Mouse (Mus musculus) mesoderm, embryonic 11.5 days (tissue): ENCODE measurements at regions not wholly inside any gene's neighbourhood (a gene's known extent, or its start where the extent isn't known, plus 50 kb on each side); places are given as distances from the start of the nearest gene placed in this dataset.
"Not testable (repeated sequence)": the region's sequence is repeated elsewhere in the genome, so short reads cannot be mapped to it uniquely, and the experiment has no call there.

Experiments used
- DNase-seq: peaks from one replicate; pipeline ENCODE4 v3.0.0-alpha.2; 2012; ENCODE audit warnings: low read depth, low spot score

DNA sequence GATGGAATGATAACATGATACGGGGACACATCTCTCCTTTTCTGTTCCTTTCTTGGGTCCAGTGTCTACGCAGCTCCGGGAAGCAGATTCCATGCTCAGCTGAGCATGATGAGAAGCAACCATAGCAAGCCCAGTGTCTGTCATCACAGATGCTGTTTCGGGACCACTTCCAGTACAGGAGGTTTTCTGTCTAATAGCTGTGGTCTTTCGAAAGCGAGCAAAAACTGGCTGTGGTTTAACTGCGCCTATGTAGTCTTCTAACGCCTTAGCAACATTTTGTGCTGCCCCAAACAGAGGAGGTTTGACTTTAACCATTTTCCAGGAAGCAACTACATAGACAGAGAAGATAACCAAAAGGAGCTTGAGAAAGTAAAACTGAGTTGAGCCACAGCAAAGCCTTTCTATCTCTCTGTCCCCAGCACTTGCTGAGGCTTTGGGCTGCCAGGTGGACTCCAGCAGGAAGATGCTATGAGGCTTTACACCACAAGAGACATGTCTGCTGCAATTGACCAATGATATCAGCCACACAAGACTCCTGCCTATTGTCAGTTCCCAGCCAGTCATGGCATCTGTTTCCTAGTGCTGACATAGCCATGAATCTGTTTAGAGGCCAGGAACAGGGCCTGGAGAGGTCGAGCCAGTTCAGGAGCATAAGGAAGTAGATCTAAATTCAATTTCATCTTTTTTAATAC, 95.1 kb downstream of the Stard3nl start:
- not testable (repeated sequence) for DNase-seq

DNA sequence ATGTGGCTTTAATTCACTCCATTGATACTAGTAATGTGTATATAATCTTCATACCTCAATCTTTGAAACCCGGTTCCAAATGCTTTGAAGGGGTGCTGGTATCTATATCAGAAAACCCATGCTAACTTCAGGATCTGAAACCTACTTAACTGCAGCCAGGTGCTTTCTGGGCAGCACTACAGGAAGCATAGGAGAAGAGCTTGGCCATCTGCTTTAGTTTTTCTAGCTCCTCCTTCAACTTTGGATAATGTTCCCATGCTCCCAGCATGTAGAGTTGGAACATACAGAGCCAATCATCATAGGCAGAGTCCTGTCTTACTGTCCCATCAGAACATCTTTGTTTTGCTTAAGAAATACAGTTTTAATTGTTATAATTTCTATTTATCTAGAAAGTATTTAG, 99.3 kb downstream of the Stard3nl start:
- DNase-seq: no peak

DNA sequence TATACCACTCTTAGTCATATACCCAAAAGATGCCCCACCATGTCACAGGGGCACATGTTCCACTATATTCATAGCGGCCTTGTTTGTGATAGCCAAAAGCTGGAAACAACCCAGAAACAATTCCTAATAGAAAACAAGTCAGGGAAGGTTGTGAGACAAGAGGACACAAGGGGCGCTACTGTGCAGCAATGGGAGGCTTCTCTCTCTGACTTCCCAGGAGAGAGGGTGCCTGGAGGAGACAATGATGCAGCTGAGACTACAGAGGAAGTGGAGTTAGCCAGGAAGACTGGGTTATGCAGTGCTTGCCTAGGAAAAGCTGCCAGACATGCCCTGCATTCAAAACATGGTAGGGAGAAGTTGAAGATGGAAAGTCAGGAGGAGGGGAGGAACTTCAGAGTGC, 102.6 kb downstream of the Stard3nl start:
- peak; percentile 28 for DNase-seq

DNA sequence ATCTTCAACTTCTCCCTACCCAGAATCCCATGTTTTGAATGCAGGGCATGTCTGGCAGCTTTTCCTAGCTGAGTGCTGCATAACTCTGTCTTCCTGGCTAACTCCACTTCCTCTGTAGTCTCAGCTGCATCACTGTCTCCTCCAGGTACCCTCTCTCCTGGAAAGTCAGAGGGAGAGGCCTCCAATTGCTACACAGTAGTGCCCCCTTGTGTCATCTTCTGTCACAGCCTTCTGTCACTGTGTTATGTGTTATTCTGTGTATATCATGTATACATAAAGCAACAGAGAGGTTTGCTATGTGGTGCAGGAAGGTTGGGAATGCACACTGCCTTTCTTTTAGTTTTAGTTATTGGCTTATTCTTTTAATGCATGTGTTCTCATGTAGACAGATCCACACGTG, 112.4 kb downstream of the Stard3nl start:
- no peak for DNase-seq

DNA sequence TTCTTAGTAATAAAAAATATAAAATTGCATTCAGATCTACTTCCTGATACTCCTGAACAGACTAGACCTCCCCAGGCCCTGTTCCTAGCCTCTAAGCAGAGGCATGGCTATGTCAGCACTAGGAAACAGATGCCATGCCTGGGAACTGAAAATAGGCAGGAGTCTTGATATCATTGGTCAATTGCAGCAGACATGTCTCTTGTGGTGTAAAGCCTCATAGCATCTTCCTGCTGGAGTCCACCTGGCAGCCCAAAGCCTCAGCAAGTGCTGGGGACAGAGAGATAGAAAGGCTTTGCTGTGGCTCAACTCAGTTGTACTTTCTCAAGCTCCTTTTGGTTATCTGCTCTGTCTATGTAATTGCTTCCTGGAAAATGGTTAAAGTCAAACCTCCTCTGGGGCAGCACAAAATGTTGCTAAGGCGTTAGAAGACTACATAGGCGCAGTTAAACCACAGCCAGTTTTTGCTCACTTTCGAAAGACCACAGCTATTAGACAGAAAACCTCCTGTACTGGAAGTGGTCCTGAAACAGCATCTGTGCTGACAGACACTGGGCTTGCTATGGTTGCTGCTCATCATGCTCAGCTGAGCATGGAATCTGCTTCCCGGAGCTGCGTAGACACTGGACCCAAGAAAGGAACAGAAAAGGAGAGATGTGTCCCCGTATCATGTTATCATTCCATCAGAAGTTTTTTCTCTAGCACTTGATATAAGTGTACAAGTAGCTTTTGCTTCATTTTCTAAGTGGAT, 122.9 kb downstream of the Stard3nl start:
- not testable (repeated sequence) for DNase-seq

DNA sequence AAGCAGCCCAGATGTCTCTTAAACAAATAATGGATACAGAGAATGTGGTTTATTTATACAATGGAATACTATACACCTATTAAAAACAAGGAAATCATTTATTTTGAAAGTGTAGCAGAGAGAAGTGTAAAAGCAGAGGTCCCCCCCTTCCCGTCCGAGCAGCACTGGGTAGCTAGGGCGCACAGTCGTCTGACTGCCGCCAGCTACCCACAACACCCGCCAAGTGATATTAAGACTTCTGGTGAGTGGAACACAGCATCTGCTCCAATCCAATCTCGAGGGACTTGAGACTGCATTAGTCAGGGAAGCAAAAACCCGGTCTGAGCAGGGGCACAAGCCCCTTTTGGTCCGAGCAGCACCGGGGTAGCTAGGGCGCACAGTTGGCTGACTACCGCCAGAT, 130.6 kb downstream of the Stard3nl start:
- not testable (repeated sequence) for DNase-seq

DNA sequence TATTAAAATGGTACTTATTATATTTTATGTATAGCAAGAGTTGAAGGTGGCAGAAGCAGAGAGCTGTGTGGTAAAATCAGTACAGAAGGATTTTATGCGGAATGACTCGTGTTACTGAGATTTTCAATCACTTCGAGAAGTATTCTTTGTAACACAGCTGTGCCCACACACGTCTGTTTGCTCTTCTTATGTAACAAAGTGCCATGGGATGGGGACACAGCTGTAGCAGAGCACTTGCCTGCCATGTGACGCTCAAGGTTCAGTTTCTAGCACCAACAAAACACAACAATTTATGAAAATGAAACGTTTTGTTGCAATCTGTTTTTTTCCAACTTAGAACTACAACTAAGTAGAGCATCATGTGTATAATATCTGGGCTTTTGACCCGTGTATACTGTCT, 149.0 kb downstream of the Stard3nl start:
- not testable (repeated sequence) for DNase-seq

DNA sequence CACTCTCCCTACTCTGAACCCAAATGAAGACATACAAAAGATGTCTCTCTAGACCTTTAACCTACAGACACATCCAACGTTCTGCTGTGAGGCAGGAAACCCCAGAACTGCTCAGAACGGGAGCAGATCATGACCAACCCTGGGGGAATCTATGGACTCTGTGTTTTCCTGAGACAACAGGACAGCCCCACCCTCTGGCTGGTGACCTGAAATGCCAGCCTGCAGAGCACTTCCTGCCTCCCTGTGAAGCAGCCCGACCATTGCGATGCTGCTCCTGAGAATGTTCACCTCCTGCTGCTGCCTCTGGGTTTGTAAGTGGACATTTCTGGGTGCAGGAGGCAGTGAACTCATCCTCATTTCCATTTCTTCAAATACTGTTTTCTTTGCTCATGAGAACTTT, 153.0 kb downstream of the Stard3nl start:
- not testable (repeated sequence) for DNase-seq

DNA sequence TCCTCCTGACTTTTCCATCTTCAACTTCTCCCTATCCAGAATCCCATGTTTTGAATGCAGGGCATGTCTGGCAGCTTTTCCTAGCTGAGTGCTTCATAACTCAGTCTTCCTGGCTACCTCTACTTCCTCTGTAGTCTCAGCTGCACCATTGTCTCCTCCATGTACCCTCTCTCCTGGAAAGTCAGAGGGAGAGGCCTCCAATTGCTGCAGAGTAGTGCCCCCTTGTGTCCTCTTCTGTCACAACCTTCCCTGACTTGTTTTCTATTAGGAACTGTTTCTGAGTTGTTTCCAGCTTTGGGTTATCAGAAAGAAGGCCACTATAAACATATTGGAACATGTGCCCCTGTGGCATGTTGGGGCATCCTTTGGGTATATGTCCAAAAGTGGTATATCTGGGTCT, 159.3 kb downstream of the Stard3nl start:
- no peak for DNase-seq

DNA sequence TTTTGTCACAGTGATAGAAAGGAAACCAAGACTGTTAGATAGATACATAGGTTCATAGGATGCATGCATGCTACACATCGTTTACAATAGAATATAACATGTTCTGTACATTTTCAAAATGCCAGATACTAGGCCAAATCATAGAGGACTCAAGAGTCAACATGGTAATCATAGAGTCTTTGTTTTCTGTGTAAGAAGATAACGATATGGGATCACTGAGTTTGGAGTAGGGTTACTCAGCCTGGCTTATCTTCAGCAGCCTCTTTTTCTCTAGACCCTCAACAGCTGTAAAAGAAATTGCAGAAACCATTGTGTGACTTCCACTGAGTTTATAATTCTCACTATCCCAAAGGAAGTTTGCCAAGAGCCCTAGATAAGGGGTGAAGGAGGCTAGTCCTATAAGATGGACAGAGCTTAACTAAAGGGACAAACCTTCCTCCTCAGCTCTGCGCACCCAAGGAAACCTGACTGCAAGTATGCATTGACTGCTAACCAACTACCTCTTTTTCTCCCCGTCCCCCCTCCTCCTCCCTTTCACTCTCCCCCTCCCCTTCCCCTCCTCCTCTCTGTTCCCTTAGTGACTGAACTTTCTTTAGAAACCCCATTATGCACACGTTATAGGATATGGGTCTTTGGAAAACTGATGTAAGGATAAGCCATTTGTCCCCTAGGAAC, 160.8 kb downstream of the Stard3nl start:
- DNase-seq: no peak

DNA sequence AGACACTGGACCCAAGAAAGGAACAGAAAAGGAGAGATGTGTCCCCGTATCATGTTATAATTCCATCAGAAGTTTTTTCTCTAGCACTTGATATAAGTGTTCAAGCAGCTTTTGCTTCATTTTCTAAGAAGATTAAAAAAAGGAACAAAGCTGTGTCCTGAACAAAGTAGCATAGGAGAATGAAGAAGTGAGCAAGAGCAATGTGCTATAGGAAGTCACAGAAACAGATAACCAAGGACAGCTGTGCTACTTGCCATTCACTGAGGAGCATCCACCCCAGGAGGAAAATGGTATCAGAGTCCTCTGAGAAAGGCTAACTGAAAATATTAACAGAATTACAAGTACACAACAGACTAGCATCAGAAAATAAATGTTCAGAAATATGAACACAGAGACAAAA, 175.6 kb downstream of the Stard3nl start:
- DNase-seq: not testable (repeated sequence)

DNA sequence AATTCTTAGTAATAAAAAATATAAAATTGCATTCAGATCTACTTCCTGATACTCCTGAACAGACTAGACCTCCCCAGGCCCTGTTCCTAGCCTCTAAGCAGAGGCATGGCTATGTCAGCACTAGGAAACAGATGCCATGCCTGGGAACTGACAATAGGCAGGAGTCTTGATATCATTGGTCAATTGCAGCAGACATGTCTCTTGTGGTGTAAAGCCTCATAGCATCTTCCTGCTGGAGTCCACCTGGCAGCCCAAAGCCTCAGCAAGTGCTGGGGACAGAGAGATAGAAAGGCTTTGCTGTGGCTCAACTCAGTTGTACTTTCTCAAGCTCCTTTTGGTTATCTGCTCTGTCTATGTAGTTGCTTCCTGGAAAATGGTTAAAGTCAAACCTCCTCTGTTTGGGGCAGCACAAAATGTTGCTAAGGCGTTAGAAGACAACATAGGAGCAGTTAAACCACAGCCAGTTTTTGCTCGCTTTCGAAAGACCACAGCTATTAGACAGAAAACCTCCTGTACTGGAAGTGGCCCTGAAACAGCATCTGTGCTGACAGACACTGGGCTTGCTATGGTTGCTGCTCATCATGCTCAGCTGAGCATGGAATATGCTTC, 176.1 kb downstream of the Stard3nl start:
- DNase-seq: not testable (repeated sequence)

DNA sequence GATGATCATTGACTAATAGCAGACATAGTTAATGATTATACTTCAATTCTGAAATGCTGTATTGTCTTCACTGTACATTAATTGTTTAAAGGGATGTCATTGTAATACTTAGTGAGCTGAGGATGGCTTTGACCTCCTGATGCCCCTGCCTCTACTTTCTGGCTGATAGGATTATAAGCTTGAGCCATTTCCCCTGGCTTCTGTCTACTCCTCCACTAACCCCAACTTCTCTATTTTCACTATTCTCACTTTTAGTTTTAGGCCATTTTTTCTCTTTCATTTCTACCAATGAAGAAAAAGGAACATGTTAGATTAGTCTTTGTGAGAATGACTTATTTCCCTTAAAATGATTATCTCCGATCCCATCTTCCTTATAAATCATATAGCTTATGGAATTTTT, 190.9 kb downstream of the Stard3nl start:
- DNase-seq: no peak

DNA sequence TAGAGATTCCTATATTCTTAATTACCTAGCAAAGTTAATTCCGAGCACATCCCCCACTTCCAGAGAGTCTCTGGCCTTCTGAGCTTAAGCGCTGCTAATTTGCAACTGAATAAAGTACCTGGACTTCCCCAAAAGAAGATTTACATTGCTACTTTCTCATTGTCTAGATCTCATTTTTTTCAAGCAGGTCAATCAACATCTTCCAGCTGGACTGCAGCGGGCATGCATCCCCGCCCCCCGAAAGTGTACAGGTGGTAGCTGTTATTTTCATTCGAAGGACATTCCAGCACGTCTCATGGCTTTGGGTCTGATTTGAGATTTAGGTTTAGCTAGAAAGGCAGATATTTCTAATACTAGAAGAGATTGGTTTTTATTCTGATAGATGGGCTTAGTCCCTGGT, 193.3 kb downstream of the Stard3nl start:
- DNase-seq: not testable (repeated sequence)
